Mouse (Mus musculus) olfactory bulb, adult 2 months (tissue): Measurements from ENCODE around the gene Rnf41.

Experiments
- CTCF ChIP-seq: fragments of 200-500 bp; IDR thresholded peaks from 2 replicates; pipeline ENCODE4 v1.5.1; 2012; ENCODE audit warnings: low read depth, mild to moderate bottlenecking, low read length, moderate library complexity; ENCODE audit not compliant: insufficient read depth
- POLR2A ChIP-seq: fragments of 200-500 bp; IDR thresholded peaks from 2 replicates; pipeline ENCODE4 v1.6.1; 2012; ENCODE audit warnings: mild to moderate bottlenecking, low read depth, low read length, moderate library complexity; ENCODE audit not compliant: insufficient read depth

DNA sequence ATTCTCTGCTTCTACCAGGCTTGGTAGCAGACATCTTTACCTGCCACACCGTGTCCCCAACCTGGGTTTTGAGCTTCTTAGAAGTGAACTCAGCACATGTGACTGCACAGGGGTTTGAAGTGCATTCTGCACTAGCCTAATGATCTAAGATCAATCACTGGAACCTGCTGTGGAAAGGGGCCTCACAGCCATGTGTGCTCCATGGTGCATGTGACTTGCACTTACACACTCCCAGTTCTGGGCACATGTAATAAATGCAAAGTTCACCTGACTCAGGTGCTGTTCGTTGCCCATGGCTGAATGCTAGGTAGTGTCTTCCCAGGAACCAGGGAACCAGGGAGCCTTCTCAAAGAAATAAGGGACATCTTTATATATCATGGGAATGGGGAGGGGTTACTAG lies 22.0 kb downstream of the Rnf41 start:
- no peak for TF ChIP-seq CTCF
- no peak for TF ChIP-seq POLR2A
